Mouse (Mus musculus): ENCODE data around the gene Ccm2. TPM values are rescaled to one million over a fixed set of nuclear protein-coding genes. Genes with fewer than 3 reads are reported as not detected.

Gene Ccm2
- total RNA-seq, 1 experiment from 2014 or later: 31.5 TPM

- no peak for DNase-seq
These were observed 57.9 kb downstream of the Ccm2 start for GRCm38 (mm10) chr11:6604604-6604936.

DNA sequence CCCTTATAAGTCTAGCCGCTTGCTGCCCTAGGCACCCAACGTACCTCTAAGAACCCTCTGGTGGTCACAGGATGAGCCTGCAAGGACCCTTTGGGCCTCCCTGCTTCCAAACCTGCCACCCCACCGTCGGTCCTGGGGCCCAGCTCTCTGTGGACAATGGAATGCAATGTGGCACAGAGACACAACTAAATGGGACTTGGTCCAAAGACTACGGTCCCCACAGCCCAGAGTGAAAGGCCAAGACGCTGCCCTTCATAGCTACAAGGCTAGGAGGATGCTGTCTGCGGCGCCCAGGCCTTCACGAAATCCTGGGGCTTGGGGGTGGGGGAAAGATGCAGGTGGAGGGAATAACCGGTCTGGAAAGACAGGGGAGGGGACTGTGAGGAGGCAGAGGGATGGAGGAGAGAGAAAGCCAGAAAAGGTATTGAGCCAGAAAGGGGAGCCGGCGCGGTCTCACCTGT lies 58.4 kb downstream of the Ccm2 start:
- no peak for DNase-seq

DNA sequence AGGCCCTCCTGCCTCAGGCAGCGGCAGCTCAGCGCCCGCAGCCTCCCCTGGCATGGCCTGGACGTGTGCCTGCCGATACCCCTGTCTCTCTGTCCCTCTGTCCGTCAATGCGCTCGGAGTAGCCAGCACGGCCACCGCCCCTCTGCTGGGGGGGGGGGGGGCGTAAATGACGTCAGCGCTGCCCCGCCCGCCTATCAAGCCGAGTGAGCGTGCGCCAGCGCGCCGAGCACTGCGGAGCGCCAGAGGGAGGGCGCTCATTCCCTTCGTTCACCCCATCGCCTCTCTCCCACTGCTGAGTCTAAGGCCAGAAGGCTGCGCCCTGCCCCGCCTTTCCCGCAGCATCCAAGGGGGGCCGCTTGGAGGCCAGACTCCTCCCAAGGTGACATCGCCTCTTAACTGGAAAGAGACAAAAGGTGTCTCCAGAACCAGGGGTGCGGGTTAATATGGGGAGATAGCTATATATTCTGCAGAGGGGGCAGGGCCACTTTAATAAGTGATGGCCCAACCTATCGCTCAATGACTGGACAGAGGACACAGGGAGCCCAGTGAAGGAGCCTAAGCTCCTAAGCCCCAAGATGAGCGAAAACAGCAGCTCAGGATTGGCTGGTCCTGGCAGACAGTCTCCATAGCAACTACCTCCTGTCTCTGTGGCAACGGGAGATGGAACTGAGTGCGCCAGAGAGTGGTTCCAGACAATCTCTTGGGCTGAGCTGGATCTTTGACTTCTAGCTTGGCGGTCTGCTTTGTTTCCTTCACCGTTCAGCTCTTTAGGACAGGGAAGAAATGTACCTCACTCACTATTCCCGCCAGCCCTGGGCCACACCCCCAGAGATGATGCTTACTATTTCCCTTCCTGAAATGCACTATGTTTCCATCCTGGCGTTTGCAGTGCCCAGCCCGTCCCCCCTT lies 59.1 kb downstream of the Ccm2 start, which contains the start of gene Nacad:
Nacad (minus strand) TSS at position 563 of the 909 bp plus-strand sequence.
- no peak for DNase-seq

DNA sequence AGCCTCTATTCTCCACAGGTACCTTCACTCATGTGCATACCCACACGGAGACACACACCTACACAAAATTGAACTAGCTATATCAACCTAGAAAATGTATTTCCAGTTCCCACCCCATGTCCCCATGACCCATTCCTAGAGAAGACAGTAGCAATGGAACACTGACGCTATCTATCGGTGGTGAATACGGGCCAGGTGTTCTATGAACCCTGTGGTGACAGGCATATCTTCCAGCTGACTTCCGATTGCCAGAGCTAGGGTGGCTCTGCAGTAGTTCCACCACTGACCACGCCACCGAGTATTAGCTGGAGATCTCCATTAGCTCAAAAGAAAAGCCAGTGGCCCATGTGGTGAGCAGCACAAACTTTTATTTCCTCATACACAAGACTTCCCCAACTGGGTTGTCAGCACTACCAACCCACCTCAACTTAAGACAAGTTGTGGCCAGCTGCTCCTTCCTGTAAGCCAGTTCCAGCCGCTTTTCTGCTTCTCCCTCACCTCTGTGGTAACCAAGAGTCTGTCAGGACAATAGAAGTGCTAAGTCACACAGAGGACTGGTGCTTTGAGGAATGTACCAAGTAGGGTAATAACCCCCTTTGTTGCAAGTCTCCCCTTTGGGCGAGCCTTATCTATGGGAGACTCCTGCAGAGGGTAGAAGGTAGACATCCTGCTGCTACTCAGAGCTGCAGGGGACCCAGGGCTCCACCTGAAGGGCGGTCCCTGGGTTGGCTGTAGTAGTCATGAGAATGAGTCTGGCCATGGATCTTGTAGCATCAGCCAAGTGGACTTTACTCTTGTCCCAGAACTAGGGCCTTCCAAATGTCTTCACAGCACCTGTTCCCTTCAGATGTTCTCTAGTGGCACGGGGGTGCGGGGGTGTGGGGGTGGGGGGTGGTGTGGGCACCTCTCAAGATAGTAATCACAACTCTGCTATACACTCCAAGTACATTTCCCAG lies 68.8 kb downstream of the Ccm2 start:
- no peak for DNase-seq

GRCm38 (mm10) chr11:6623704-6624103 lies 77.0 kb downstream of the Ccm2 start:
- no peak for DNase-seq

GRCm38 (mm10) chr11:6624619-6625382 lies 78.1 kb downstream of the Ccm2 start:
- DNase-seq: no peak

GRCm38 (mm10) chr11:6625478-6626387 lies 79.0 kb downstream of the Ccm2 start, which contains the start of gene Tbrg4:
Tbrg4 (minus strand) TSS chr11:6626067.
- DNase-seq: peak; percentile 91

- DNase-seq: no peak
These were observed 79.7 kb downstream of the Ccm2 start for GRCm38 (mm10) chr11:6626388-6626772.

- DNase-seq: no peak
These were observed 81.0 kb downstream of the Ccm2 start for GRCm38 (mm10) chr11:6627731-6628130.

- DNase-seq: peak; percentile 65
These were observed 81.9 kb downstream of the Ccm2 start for GRCm38 (mm10) chr11:6628568-6628967.

GRCm38 (mm10) chr11:6629655-6630054 lies 83.0 kb downstream of the Ccm2 start:
- no peak for DNase-seq

DNA sequence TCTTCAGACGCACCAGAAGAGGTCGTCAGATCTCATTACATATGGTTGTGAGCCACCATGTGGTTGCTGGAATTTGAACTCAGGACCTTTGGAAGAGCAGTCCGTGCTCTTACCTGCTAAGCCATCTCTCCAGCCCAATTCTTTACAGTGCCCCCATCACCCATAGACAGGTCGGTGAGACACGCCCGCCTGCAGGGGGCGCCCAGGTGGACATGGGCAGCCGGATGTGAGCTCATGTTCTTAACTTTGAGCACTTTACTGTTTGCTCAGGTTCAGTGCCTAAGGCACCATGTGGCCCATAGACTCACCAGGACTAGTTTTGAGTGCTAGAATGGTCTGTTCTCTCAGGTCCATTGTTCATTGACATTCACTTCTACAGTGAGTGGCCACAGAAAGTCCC lies 89.5 kb downstream of the Ccm2 start:
- no peak for DNase-seq

GRCm38 (mm10) chr11:6638537-6638936 lies 91.8 kb downstream of the Ccm2 start, which contains the start of gene Wap:
Wap (minus strand) TSS chr11:6638637.
- no peak for DNase-seq

- no peak for DNase-seq
These were observed 92.4 kb downstream of the Ccm2 start for GRCm38 (mm10) chr11:6639072-6639471.

DNA sequence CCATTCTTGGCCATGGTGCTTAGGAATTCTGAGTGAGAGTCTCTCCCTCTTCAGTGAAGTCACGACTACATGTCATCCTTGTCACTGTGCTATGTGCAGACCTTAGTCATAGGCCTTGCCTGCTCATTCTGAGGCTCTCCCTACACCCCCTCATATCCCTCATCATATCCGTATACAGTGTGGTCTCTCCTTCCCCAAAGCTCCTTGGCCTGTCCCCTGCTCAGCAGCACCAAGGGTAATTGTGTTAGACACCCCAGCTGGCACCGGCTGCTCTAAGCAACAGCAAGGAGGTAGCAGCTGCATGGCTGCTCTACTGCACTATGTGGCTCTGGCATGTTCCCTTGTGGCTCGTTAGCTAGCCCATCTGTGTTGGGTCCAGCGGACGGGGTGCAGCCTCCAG lies 97.9 kb downstream of the Ccm2 start:
- DNase-seq: no peak

Other genes starting within 250 kb of the Ccm2 start
- gene Zmiz2, start 157.8 kb upstream of the Ccm2 start, total RNA-seq (2021): 61.5 and 63.4 TPM in 2 replicates
- 1,910 and 1,993 TPM in 2 replicates for gene Ppia, start 131.4 kb upstream of the Ccm2 start, total RNA-seq (2021)
- 75.0 and 84.5 TPM in 2 replicates for gene H2afv, start 102.4 kb upstream of the Ccm2 start, total RNA-seq (2021)
- 72.5 and 73.5 TPM in 2 replicates for gene Purb, start 71.0 kb upstream of the Ccm2 start, total RNA-seq (2021)
- gene Myo1g, start 25.9 kb upstream of the Ccm2 start, total RNA-seq (2021): 0.48 and 1.3 TPM in 2 replicates
- gene Nacad, start 59.2 kb downstream of the Ccm2 start, total RNA-seq (2021): 2.2 and 2.5 TPM in 2 replicates
- 54.1 and 60.7 TPM in 2 replicates for gene Tbrg4, start 79.2 kb downstream of the Ccm2 start, total RNA-seq (2021)
- not detected in 2 replicates for gene Wap, start 91.8 kb downstream of the Ccm2 start, total RNA-seq (2021)
- gene Ramp3, start 111.6 kb downstream of the Ccm2 start, total RNA-seq (2021): 10.5 and 13.4 TPM in 2 replicates

Measured in adrenal gland, postnatal 25 days (tissue).